Mouse (Mus musculus) cerebellum, adult 11-12 months (tissue): ENCODE results near the gene Vmn2r67.
"Not testable (repeated sequence)": the region's sequence is repeated elsewhere in the genome, so short reads cannot be mapped to it uniquely, and the experiment has no call there.

ENCODE experiments used
- DNase-seq: peaks from one replicate; pipeline ENCODE4 v3.0.0; 2022

Gene Vmn2r67

DNA sequence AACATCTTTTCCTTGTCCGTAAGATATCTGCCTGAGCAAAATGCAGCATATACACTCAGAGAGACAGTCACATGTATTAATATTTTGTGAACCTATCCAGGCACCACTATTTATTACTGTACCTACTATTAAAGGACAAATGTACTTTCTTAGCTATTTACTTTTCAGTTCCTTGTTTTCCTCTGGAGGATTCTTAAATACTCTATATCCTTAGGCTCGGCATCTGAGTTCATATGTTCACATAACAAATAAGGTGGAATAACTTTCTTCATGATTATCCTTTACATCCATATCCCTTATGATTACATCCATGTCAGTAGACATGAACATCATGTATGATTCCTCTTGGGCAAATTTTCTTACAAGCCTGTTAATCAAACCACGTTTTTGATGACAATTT, at the start of gene Vmn2r67:
Gene Vmn2r67, minus strand, starts transcription at position 101 of the 400 bp plus-strand sequence.
- no peak for DNase-seq

DNA sequence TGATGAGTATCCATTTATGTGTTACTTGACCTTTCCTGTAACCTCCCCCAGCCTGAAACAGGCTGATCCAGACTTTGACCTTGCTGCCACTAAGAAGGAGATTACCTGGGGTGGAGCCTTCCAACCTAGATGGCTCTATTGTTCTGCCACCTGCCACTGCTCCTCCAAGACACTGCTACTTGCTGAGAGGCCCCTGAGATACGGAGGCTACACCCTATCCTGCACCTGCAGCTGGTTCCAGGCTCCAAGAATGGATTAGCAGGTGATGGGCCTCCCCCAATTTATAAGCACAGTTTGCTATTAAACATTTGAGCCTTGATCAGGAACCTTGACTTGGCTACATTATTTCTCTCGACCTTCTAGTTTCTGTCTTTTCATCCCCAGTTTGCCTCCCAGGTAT, 51.3 kb downstream of the Vmn2r67 start:
- not testable (repeated sequence) for DNase-seq
